Mouse (Mus musculus) fibroblast of lung, adult 2 months (primary cell): ENCODE measurements around the gene Zfp993.
"Not testable (repeated sequence)": the region's sequence is repeated elsewhere in the genome, so short reads cannot be mapped to it uniquely, and the experiment has no call there.

Source experiments
- DNase-seq: peaks from one replicate; pipeline ENCODE4 v3.0.0-alpha.2; 2011; ENCODE audit warnings: low read depth

The Zfp993 gene

GRCm38 (mm10) chr4:146610774-146611400 is at the start of gene Zfp993:
Zfp993 (plus strand) TSS chr4:146610961.
- not testable (repeated sequence) for DNase-seq

DNA sequence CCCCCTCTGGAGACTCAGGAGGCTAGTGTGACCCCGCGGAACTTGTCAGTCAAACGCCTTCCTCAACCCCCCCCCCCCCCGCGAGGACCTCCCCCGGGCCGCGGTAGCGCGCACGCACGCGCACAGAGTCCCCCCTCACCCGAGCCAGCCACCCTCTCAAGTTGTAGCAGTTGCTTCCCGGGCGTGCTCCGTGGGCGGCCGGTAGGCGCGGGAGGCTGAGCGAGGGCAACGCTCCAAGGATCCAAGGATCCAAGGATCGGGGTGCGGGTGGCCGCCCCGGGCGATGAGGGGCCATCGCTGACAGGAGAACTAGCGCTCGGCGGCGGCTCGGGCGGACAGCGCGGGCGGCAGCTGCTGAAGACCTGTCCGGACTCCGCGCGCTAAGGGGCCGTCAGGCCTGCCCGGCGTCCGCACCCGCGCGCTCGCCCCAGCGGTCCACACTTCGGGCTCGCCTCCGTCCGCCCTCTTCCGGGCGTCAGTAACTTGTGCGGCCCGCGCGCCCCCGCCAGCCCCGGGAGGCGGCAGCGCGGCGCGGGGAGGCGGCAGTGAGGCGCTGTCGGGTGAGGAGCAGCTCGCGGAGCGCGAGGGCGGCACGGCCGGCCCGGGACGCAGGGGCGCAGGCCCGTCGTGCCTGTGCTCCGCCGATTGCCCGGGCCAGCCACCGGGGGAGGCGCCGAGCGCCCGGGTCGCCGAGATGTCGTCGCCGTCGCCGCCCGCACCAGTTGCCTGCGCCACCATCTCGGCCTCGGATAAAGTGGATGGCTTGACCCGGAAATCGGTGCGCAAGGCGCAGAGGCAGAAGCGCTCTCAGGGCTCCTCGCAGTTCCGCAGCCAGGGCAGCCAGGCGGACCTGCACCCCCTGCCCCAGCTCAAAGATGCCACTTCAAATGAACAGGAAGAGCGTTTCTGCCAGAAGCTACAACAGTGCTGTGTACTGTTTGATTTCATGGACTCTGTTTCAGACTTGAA is 30.6 kb upstream of the Zfp993 start:
- not testable (repeated sequence) for DNase-seq

- DNase-seq, result not testable (repeated sequence)
Measured at GRCm38 (mm10) chr4:146603578-146604399, 7.0 kb upstream of the Zfp993 start.

- not testable (repeated sequence) for DNase-seq
Measured at GRCm38 (mm10) chr4:146644367-146644766, 33.6 kb downstream of the Zfp993 start.

DNA sequence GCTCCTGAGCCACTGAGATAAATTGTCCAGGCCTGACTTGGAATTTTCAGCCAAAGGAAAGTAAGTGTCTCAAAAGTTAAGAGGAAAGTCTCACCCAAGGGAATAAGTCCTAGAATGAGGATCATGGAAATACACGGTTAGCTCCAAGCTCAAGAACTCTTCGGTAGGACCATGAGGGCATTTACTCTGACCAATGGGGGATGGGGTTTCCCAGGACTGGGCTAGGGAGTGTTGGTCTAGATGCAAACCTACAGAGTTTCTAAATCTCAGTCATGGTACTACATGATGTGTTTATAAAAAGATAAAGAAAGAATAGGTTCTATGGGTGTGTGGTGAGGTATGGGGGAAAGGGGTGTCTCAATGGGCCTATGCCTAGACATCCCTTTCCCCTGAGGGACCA is 38.9 kb downstream of the Zfp993 start:
- DNase-seq, result not testable (repeated sequence)

DNA sequence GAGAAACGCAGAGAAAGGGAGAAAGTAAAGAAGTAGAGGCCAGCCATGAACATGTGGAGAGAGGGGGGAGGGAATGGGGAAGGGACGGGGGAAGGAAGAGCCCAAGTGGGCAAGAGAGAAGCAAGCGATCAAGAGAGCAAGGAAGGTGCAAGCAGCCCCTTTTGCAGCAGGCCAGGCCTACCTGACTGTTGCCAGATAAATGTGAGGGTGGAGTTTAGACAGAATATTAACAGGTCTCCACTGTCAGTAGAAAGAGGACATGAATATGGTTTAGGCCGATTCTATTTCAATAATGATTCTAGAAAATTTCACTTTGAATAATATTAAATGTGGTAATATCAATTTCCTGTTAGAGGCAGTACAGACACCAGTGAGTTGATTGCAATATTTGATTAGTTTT is 39.4 kb downstream of the Zfp993 start:
- not testable (repeated sequence) for DNase-seq

DNA sequence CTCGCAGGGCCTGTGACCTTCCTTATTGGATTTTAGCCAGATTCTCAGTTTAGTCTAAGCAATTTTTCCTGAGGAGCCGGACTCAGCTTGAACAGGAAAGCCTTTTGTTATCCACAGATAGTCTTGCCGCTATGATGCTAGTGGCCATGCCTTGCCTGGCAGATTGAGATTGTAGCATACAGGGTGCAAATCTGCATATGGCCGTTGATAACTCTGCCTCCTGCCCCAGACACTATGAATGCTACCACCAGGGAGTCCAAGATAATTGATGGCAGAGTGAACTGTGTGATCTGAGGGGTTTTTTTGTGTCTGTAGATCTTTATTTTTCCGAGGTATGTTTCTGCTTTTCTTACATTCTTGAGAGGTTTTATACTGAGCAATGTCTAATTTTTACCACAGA is 39.9 kb downstream of the Zfp993 start:
- not testable (repeated sequence) for DNase-seq
